Mouse (Mus musculus) liver, embryonic 14 days (tissue): ENCODE measurements around the gene Zfp874b. TPM values are rescaled to one million over a fixed set of nuclear protein-coding genes. Genes with fewer than 3 reads are reported as not detected.

Experiments
- polyA plus RNA-seq: library from polyadenylated mRNA; depleted of rRNA; stranded (reverse); fragments of >200 nt; gene quantifications from 2 replicates; pipeline ENCODE4 v1.2.3, GENCODE M21; 2012; rRNA removed

Zfp874b gene
- polyA plus RNA-seq, result 2.7 and 2.8 TPM in 2 replicates

GRCm38 (mm10) chr13:67483625-67484423 is at the start of gene Zfp874b:
Gene Zfp874b, minus strand, starts transcription at chr13:67484258.

GRCm38 (mm10) chr13:67525753-67526410 is 41.8 kb upstream of the Zfp874b start, which contains the start of the genes Gm26965 and Zfp87:
Gene Gm26965, minus strand, starts transcription at chr13:67526151.
Gene Zfp87, minus strand, starts transcription at chr13:67526177.

DNA sequence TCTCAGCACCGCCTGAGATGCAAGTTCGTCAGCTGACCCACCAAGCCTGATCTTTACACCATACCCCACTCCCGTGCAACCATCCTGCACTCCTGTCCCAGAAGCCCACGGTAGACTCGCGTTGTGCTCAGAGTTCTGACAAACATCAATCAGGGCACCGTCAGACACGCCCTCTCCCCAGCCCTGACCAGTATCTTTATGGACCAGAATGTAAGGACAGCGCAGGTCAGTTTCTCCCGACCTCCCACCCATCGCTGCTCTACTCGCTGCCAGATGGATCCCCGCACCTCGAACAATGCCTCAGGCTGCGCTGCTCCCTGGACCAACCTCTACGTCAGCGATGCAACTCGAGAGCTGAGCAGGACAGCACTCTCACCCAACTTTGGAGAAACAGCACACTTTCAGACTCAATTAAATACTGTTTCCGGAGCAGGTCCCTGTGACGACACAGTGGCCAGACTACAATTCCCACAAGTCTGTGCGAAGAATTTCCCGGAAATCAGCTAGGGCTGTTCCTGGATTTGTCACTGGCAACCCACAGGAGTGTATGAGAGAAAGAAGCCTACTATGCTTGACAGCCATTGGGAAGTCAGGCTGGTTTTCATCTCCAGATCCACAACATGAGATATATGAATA is 16.1 kb upstream of the Zfp874b start, which contains the start of gene Zfp58:
Gene Zfp58 (minus strand): TSS at position 472 of the 636 bp plus-strand sequence.

GRCm38 (mm10) chr13:67451172-67452020 is 32.7 kb downstream of the Zfp874b start, which contains the start of gene Zfp874a:
Gene Zfp874a, minus strand, starts transcription at chr13:67451624.

Other genes starting within 250 kb of the Zfp874b start
- 0.47 and 0.52 TPM in 2 replicates for gene Zfp458, start 205.8 kb downstream of the Zfp874b start, polyA plus RNA-seq
- gene Zfp457, start 177.8 kb downstream of the Zfp874b start, polyA plus RNA-seq, result 0.41 and 0.48 TPM in 2 replicates
- gene Zfp595, start 151.7 kb downstream of the Zfp874b start, polyA plus RNA-seq, result 1.2 and 1.3 TPM in 2 replicates
- not detected in 2 replicates for gene Gm28044, start 123.7 kb downstream of the Zfp874b start, polyA plus RNA-seq
- gene Zfp953, start 123.7 kb downstream of the Zfp874b start, polyA plus RNA-seq, result 0.79 and 0.83 TPM in 2 replicates
- 0.12 and 0.17 TPM in 2 replicates for gene Gm28041, start 108.5 kb downstream of the Zfp874b start, polyA plus RNA-seq
- gene Zfp456, start 108.4 kb downstream of the Zfp874b start, polyA plus RNA-seq, result 0.27 and 0.32 TPM in 2 replicates
- 1.8 and 2.3 TPM in 2 replicates for gene Zfp429, start 84.4 kb downstream of the Zfp874b start, polyA plus RNA-seq
- gene Zfp459, start 62.8 kb downstream of the Zfp874b start, polyA plus RNA-seq, result 0.17 and 0.18 TPM in 2 replicates
- 2.8 and 3.1 TPM in 2 replicates for gene Zfp874a, start 32.6 kb downstream of the Zfp874b start, polyA plus RNA-seq
- gene Zfp58, start 16.3 kb upstream of the Zfp874b start, polyA plus RNA-seq, result 1.3 TPM in 2 replicates
- gene Gm26965, start 41.9 kb upstream of the Zfp874b start, polyA plus RNA-seq, result not detected in 2 replicates
- 5.4 and 5.6 TPM in 2 replicates for gene Zfp87, start 41.9 kb upstream of the Zfp874b start, polyA plus RNA-seq
- 2.3 and 2.5 TPM in 2 replicates for gene Zfp748, start 69.6 kb upstream of the Zfp874b start, polyA plus RNA-seq
- 0.88 and 0.95 TPM in 2 replicates for gene Zfp729b, start 125.4 kb upstream of the Zfp874b start, polyA plus RNA-seq
- gene Gm49345, start 153.5 kb upstream of the Zfp874b start, polyA plus RNA-seq, result not detected in 2 replicates
- 0.93 and 0.98 TPM in 2 replicates for gene Zfp729a, start 153.5 kb upstream of the Zfp874b start, polyA plus RNA-seq
- gene Zfp738, start 202.8 kb upstream of the Zfp874b start, polyA plus RNA-seq, result 1.9 and 2.0 TPM in 2 replicates
- 1.6 and 1.9 TPM in 2 replicates for gene Zfp65, start 244.9 kb upstream of the Zfp874b start, polyA plus RNA-seq